Mouse (Mus musculus): Measurements from ENCODE around the gene Acat1. TPM values are rescaled to one million over a fixed set of nuclear protein-coding genes. Genes with fewer than 3 reads are reported as not detected.

Acat1 gene
- polyA plus RNA-seq (2016; fragmentation: Nextera tagmentation; extraction: Ambion mirVana): 86.1 and 94.9 TPM in 2 replicates

GRCm38 (mm10) chr9:53609968-53610781 lies at the start of gene Acat1:
Gene Acat1 (minus strand): TSS chr9:53610382.
- WGBS: 5% methylated on average over 52 of the region's 52 CpGs
- Histone ChIP-seq H3K27ac (no peak within 1 kb of the TSS), H3K9ac (peak within 1 kb of the TSS; percentile 75), H3K36me3 (no peaks in the 10 kb centered on the region; the same call in 1 of the 2 replicates), H3K4me1 (no peaks in the 10 kb centered on the region), H3K9me3 (no peaks in the 10 kb centered on the region), H3K27me3 (replicated peaks) (no peaks in the 10 kb centered on the region), H3K4me3 (peak within 1 kb of the TSS; percentile 63), H3K4me2 (replicated peaks) (peak within 1 kb of the TSS; percentile 86)
- peak; percentile 99 for ATAC-seq (ENCODE audit: low FRiP score, low read depth)

GRCm38 (mm10) chr9:53634796-53635195 lies 24.6 kb upstream of the Acat1 start:
- Histone ChIP-seq H3K9ac (no peak overlapping the region), H3K36me3 (peaks cover 51% of the 10 kb centered on the region), H3K27ac (no peak overlapping the region), H3K4me3 (no peak overlapping the region), H3K9me3 (no peaks in the 10 kb centered on the region), H3K27me3 (replicated peaks) (no peaks in the 10 kb centered on the region), H3K4me2 (replicated peaks) (no peak overlapping the region), H3K4me1 (no peaks in the 10 kb centered on the region)
- WGBS: 96% methylated on average over 6 of the region's 6 CpGs
- no peak for ATAC-seq (ENCODE audit: low FRiP score, low read depth)

GRCm38 (mm10) chr9:53615246-53615645 lies 5.1 kb upstream of the Acat1 start:
- Histone ChIP-seq H3K27ac (no peak overlapping the region), H3K4me3 (no peak overlapping the region), H3K27me3 (replicated peaks) (no peaks in the 10 kb centered on the region), H3K9me3 (no peaks in the 10 kb centered on the region), H3K4me2 (replicated peaks) (no peak overlapping the region), H3K9ac (no peak overlapping the region), H3K36me3 (peaks cover 32% of the 10 kb centered on the region), H3K4me1 (no peaks in the 10 kb centered on the region)
- WGBS: 86% methylated on average over 8 of the region's 8 CpGs
- no peak for ATAC-seq (ENCODE audit: low FRiP score, low read depth)

- 87% methylated on average over 4 of the region's 4 CpGs for WGBS
- Histone ChIP-seq H3K27me3 (replicated peaks) (no peaks in the 10 kb centered on the region), H3K27ac (no peak overlapping the region), H3K9ac (no peak overlapping the region), H3K36me3 (peaks cover 25% of the 10 kb centered on the region), H3K9me3 (no peaks in the 10 kb centered on the region), H3K4me3 (no peak overlapping the region), H3K4me1 (no peaks in the 10 kb centered on the region), H3K4me2 (replicated peaks) (no peak overlapping the region)
- no peak for ATAC-seq (ENCODE audit: low FRiP score, low read depth)
Measured at GRCm38 (mm10) chr9:53614286-53614685, 4.1 kb upstream of the Acat1 start.

GRCm38 (mm10) chr9:53609306-53609967 lies 745 bp downstream of the Acat1 start:
- Histone ChIP-seq H3K4me1 (no peaks in the 10 kb centered on the region), H3K27me3 (replicated peaks) (no peaks in the 10 kb centered on the region), H3K9me3 (no peaks in the 10 kb centered on the region), H3K4me3 (peak overlapping the region; percentile 63), H3K4me2 (replicated peaks) (peak overlapping the region; percentile 86), H3K9ac (peak overlapping the region; percentile 75), H3K36me3 (no peaks in the 10 kb centered on the region), H3K27ac (no peak overlapping the region)
- ATAC-seq (ENCODE audit: low FRiP score, low read depth): no peak
- 79% methylated on average over 12 of the region's 12 CpGs for WGBS

- Histone ChIP-seq H3K4me2 (replicated peaks) (no peak overlapping the region), H3K9me3 (no peaks in the 10 kb centered on the region), H3K4me3 (no peak overlapping the region), H3K36me3 (no peaks in the 10 kb centered on the region), H3K27ac (no peak overlapping the region), H3K9ac (no peak overlapping the region), H3K4me1 (no peaks in the 10 kb centered on the region), H3K27me3 (replicated peaks) (no peaks in the 10 kb centered on the region)
- no peak for ATAC-seq (ENCODE audit: low FRiP score, low read depth)
- 91% methylated on average over 4 of the region's 4 CpGs for WGBS
Measured at GRCm38 (mm10) chr9:53607816-53608215, 2.4 kb downstream of the Acat1 start.

- H3K4me2 ChIP-seq (replicated peaks): no peak overlapping the region
- no peaks in the 10 kb centered on the region for H3K9me3 ChIP-seq
- H3K36me3 ChIP-seq: no peaks in the 10 kb centered on the region
- no peak overlapping the region for H3K27ac ChIP-seq
- H3K27me3 ChIP-seq (replicated peaks): no peaks in the 10 kb centered on the region
- 94% methylated on average over 3 of the region's 3 CpGs for WGBS
- H3K4me3 ChIP-seq: no peak overlapping the region
- H3K4me1 ChIP-seq: no peaks in the 10 kb centered on the region
- H3K9ac ChIP-seq: no peak overlapping the region
- no peak for ATAC-seq (ENCODE audit: low FRiP score, low read depth)
Measured at GRCm38 (mm10) chr9:53607192-53607591, 3.0 kb downstream of the Acat1 start.

- no peaks in the 10 kb centered on the region for H3K27me3 ChIP-seq (replicated peaks)
- no peaks in the 10 kb centered on the region for H3K36me3 ChIP-seq
- ATAC-seq (ENCODE audit: low FRiP score, low read depth): no peak
- 94% methylated on average over 5 of the region's 5 CpGs for WGBS
- H3K4me1 ChIP-seq: no peaks in the 10 kb centered on the region
- H3K9ac ChIP-seq: no peak overlapping the region
- H3K4me2 ChIP-seq (replicated peaks): no peak overlapping the region
- no peak overlapping the region for H3K4me3 ChIP-seq
- no peaks in the 10 kb centered on the region for H3K9me3 ChIP-seq
- H3K27ac ChIP-seq: no peak overlapping the region
Measured at GRCm38 (mm10) chr9:53604954-53605353, 5.2 kb downstream of the Acat1 start.

- ATAC-seq (ENCODE audit: low FRiP score, low read depth): no peak
Measured at GRCm38 (mm10) chr9:53603849-53604248, 6.3 kb downstream of the Acat1 start.

GRCm38 (mm10) chr9:53603384-53603783 lies 6.8 kb downstream of the Acat1 start:
- 85% methylated on average over 1 of the region's 1 CpGs for WGBS
- no peaks in the 10 kb centered on the region for H3K36me3 ChIP-seq
- no peak overlapping the region for H3K4me2 ChIP-seq (replicated peaks)
- no peaks in the 10 kb centered on the region for H3K9me3 ChIP-seq
- H3K27me3 ChIP-seq (replicated peaks): no peaks in the 10 kb centered on the region
- ATAC-seq (ENCODE audit: low FRiP score, low read depth): no peak
- H3K4me1 ChIP-seq: no peaks in the 10 kb centered on the region
- no peak overlapping the region for H3K4me3 ChIP-seq
- no peak overlapping the region for H3K27ac ChIP-seq
- no peak overlapping the region for H3K9ac ChIP-seq

More at GRCm38 (mm10) chr9:53603849-53604248, 6.3 kb downstream of the Acat1 start:
- no peak overlapping the region for H3K9ac ChIP-seq
- H3K4me3 ChIP-seq: no peak overlapping the region
- H3K27me3 ChIP-seq (replicated peaks): no peaks in the 10 kb centered on the region
- no peaks in the 10 kb centered on the region for H3K36me3 ChIP-seq
- H3K9me3 ChIP-seq: no peaks in the 10 kb centered on the region
- no peak overlapping the region for H3K4me2 ChIP-seq (replicated peaks)
- H3K27ac ChIP-seq: no peak overlapping the region
- WGBS: 94% methylated on average over 3 of the region's 3 CpGs
- no peaks in the 10 kb centered on the region for H3K4me1 ChIP-seq

- ATAC-seq (ENCODE audit: low FRiP score, low read depth): no peak
- H3K9me3 ChIP-seq: no peaks in the 10 kb centered on the region
- no peaks in the 10 kb centered on the region for H3K27me3 ChIP-seq (replicated peaks)
- no peak overlapping the region for H3K27ac ChIP-seq
- H3K4me1 ChIP-seq: no peaks in the 10 kb centered on the region
- H3K4me3 ChIP-seq: no peak overlapping the region
- H3K4me2 ChIP-seq (replicated peaks): no peak overlapping the region
- no peak overlapping the region for H3K9ac ChIP-seq
- WGBS: 91% methylated on average over 2 of the region's 2 CpGs
- H3K36me3 ChIP-seq: no peaks in the 10 kb centered on the region
Measured at GRCm38 (mm10) chr9:53601541-53601940, 8.6 kb downstream of the Acat1 start.

GRCm38 (mm10) chr9:53598631-53599030 lies 11.6 kb downstream of the Acat1 start:
- Histone ChIP-seq H3K27ac (no peak overlapping the region), H3K9ac (no peak overlapping the region), H3K4me1 (no peaks in the 10 kb centered on the region), H3K4me3 (no peak overlapping the region), H3K36me3 (peaks cover 4% of the 10 kb centered on the region; the same call in 1 of the 2 replicates), H3K4me2 (replicated peaks) (no peak overlapping the region), H3K9me3 (no peaks in the 10 kb centered on the region), H3K27me3 (replicated peaks) (no peaks in the 10 kb centered on the region)
- WGBS: 78% methylated on average over 6 of the region's 6 CpGs
- no peak for ATAC-seq (ENCODE audit: low FRiP score, low read depth)
